Mouse (Mus musculus) spleen, postnatal 36 days (tissue): ENCODE results near the gene Gpc1.

Source experiments
- DNase-seq, 2 experiments: peaks; one replicate each; pipeline ENCODE4 v3.0.0; 2022; ENCODE audit warnings: low spot score in 2 of 2, mixed read lengths in 1 of 2

Gene Gpc1

DNA sequence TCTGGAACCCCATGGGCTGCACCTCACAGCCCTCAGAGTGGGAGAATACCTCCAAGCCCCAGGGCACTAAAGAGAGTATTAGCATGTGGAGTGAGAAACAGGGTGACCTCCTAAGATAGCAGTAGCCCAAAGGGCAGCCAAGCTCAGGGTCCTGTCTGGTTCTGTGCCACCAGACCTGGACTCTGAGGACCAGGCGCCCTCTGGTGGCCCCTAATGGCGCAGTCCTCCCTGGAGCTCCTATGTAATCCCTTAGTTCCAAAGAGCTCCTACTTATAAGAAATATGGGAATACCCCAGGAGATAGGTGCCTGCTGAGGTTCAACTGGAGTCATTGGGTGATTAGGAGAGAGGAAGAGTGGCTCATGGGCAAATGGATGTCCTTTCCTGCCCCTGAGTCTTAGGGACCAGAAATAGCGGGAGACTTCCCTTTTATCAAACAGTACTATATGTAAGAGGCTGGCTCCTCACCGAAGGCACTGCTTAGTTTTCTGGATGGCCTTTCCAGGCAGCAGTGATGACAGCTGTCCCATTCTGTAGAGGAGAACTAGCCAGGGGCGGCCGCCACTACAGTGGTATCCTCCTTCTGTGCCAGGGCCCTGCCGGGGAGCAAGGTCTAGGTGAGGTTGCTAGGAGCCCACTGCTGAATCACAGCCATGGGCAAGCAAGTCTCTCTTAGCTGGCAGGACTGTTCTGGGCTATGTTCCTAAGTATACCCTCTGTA lies 2.7 kb downstream of the Gpc1 start:
- peak in 1 of 2 experiments; percentile 26 for DNase-seq

DNA sequence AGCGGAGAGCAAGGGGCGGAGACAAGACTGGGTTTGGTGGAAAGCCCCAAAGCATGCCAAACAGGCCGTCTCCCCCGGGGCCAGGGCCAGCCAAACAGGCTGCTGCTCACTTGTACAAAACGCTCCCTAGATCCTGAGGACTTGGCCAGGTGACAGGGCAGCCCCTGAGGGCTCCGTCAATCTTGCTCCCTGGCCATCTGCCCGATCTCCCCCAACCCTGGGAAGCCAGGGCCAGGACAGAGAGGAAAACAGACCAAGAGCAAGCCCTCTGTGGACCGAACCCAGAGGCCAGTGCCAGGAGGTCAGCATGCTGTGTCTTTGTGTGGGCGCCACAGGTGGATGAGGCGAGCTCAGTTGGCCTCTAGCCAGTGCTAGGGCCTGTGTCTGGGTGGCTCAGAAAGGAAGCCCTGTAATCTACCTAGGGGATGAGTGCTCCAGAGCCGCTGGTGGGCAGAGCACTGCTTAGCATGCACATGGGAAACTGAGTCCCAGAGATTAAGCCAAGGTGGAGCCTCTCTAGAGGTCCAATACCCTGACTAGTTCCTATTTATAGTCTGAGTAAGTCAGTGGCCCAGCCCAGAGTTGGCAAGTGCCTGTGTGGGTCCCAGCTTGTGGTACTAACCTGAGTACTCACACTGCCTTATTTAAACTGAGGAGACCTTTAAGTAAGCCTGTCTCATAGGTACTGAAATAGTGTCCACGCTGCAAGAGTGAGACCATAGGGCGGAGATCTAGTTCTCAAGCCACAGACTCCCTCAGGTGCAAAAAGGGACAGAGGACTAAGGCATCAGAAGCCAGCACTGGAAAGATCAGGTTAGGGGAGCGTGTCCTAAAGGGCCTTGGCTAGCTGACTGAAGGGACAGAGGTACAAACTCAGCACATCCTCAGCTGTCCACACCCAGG lies 6.7 kb downstream of the Gpc1 start:
- no peak for DNase-seq

GRCm38 (mm10) chr1:92839211-92839610 lies 7.8 kb downstream of the Gpc1 start:
- no peak for DNase-seq

DNA sequence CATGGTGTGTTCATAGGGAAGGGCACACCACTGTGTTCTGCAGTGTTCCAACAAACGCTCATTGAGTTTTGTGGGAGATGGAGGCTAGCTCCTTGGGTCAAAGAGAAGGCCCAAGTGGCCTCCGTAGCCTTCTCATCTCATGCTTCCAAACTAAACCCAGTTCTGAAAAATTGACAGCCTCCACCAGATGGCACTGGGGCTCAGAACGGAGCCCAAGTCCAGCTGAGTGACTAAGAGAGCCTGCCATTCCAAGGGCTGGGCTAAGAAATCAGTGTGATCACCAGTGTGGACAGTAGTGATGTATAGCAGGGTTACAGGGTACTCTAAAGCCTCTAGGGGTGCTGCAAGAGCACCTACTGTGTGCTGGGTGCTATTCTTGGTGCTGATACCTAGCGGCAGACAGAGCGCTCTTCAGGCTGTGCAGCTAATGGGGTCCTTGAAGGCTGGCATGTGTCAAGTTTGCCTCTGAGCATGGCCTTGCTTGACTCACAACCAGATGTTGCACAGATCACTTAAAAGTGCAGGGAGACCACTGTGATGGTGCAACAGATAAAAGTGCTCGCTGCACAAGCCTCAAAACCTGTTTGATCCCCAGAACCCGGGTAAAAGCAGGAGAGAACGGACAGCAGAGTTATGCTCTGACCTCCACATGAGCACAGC lies 8.9 kb downstream of the Gpc1 start:
- no peak for DNase-seq

DNA sequence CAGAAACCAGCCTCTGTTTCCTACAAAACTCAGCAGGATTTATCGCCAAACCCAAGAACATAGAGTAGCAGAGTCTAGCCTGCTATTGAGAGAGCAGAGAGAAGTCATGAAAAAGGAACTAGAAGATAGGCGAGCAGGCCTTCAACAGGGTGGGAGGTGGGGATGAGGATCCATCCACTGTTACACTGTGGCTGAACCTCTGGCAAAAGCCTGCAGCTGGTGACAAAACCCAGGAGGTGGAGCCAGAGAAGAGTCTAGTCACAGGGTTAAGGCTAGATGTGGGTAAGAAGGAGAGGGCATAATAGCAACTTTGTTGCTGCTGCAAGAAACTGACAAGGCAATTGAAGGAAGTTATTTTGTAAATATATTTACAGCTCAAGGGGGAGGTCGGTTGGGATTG lies 10.0 kb downstream of the Gpc1 start:
- no peak for DNase-seq

GRCm38 (mm10) chr1:92845889-92846288 lies 14.4 kb downstream of the Gpc1 start:
- DNase-seq: no peak

DNA sequence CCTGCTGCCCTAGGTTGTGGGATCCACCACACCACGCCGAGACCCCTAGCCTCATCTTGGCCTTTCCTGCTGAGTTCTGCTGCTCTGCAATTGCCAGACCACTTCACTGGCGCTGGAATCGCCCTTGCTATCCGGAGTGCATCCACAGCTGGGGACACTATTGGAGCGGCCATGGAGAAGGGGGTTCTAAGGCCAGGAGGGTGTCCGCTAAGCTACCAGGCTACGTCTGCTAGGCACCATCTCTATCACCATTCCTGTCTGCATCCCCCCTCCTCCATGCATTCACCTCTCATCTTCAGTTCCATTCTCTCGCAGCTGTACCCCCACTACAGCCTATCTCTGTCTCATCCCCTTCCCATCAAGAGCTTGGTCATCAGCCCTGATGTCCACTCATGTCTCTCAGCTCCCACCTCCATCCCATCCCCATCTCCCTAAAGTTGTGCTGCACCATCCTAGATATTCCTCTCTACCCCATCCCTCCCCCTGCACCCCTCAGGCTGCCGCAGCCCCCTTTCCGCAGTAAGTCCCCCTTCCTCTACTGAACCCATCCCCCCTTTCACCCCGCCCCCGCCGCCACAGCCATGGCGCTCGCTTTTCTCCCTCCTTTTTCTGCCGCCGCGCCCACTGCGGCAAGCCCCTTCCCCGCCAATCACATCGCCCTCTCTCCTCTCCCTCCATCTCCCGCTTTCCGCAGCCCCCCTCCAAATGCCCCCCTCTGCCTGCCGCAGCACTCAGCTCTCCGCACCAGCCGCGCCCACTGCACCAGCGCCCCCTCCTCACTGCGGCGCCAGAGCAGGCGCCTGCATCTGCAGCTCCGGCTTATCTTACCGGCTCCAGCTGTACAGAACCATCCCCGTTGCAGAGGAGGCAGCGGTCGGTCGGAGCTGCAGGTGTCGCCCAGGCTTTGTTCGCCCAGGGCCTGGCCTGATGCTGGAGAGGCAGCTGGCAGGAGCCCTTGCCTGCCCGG lies 16.7 kb downstream of the Gpc1 start:
- no peak for DNase-seq

GRCm38 (mm10) chr1:92849491-92849890 lies 18.0 kb downstream of the Gpc1 start:
- DNase-seq: no peak

DNA sequence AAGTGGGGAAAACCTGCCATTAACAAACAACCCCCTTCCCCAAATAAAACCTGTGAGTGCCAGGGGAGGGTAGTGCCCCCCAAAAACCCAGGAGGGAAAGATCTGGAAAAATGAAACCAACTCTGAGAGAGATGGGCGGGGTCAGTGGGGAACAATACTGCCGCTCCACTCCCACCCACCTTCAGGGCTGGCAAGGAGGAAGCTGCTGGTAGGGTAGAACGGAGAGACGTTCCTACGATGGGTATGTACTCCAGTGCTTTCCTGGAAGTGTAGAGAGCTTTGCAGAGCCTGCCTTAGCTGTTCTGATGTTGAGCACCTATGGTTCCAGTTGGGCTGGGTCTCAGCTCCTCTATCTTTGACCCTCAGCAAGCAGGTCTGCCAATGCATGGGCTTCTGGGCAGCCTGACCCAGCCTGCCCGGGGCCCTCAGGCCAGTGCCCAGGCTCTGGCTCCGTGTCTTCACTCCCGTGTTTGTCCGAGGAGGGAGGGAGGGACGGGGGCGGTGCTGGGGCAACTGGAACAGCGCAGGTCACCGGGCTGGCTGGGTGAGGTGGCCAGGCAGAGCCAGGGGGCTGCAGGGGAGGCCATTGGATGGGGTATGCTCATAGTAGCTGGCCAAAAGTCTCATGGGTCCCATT lies 18.6 kb downstream of the Gpc1 start:
- no peak for DNase-seq

DNA sequence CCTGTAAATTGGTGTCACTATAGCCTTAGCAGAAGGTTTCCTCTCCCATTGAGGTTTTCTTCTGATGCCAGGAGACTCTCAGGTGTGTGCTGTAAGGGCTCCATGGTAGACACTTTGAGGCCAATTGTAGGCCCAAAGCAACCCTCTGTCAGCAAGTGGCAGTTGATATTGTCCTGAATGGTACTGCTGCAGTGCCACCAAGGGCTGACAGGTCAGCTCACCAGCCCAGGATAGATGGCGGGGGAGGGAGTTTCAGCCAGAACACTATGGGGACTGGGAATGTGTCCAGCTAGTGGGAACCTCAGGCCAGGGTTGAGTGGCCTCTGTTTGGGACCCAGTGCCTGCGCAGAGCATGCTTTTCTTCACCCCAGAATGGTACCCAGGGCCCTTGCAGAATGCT lies 21.0 kb downstream of the Gpc1 start:
- no peak for DNase-seq

GRCm38 (mm10) chr1:92861503-92861902 lies 30.1 kb downstream of the Gpc1 start:
- no peak for DNase-seq

- no peak for DNase-seq
Measured at GRCm38 (mm10) chr1:92863268-92863667, 31.8 kb downstream of the Gpc1 start.

GRCm38 (mm10) chr1:92866170-92866569 lies 34.7 kb downstream of the Gpc1 start:
- no peak for DNase-seq

DNA sequence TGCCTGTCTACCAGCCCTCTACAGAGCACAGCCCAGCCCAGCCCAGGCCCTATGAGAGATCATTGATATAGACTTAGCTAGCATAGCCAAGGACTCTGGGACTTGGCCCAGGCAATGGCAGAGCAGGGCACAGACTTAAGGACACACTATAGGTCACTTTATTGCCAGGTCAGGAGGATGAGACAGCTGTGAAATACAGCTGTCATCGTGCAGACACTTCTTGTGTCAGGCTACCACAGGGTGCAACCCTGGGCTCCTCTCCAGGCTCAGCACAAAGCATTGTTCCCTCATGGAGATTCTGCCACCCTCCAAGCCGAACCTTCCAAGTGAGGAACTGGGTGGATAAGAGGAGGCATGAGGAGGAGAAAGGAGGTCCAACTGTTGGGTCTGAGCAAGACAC lies 38.5 kb downstream of the Gpc1 start:
- DNase-seq: no peak

GRCm38 (mm10) chr1:92872666-92873065 lies 41.2 kb downstream of the Gpc1 start:
- no peak for DNase-seq

DNA sequence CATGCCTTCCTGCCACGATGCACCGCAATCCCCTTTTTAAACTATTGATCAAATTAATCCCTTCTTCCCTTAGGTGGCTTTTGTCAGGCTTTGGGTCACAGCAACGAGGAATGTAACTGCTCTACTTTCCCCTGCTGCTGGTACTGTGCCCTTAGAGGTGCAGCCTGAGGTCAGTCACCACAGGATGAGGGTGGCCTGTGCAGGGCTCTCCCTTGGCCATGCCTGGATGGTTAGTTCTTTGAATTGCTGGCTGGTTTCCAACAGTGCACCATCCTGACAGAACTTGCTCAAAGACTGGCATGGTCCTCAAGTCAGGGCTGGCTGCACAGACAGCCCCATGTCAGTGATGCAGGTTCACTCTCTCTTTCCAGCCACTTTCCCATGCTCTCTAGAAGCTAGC lies 42.6 kb downstream of the Gpc1 start:
- no peak for DNase-seq

DNA sequence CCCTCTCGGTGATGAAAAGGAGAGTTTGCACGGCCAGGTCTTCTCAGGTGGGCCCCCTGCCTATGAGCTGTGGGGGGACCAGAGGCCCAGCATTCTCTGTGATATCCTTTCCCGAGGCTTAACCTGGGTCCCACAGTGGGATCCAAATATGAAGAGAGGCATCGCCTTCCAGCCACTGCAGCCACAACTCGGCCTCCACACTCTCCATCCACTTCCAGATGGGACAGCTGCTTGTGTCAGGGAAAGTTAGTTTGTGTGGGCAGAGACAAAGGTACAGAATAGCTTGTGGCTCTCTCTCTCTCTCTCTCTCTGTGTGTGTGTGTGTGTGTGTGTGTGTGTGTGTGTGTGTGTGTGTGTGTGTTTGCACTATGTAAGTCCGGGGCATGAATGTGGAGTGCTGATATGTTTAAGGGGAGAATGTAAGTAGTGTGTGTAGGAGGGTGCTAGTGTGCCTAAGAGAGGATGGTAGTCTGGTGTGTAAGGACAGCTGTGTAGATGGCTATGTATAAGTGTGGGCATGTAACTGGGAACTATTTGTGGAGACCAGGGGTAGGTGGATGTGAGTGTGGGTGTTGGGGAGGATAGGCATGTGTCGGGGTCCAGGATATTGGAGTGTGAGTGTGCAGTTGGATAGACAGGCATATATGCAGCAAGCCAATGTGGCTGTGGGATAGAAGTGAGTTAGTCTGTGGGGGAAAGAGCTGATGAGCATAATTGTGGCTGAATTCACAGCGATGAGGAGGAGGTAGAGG lies 44.1 kb downstream of the Gpc1 start:
- DNase-seq: no peak

DNA sequence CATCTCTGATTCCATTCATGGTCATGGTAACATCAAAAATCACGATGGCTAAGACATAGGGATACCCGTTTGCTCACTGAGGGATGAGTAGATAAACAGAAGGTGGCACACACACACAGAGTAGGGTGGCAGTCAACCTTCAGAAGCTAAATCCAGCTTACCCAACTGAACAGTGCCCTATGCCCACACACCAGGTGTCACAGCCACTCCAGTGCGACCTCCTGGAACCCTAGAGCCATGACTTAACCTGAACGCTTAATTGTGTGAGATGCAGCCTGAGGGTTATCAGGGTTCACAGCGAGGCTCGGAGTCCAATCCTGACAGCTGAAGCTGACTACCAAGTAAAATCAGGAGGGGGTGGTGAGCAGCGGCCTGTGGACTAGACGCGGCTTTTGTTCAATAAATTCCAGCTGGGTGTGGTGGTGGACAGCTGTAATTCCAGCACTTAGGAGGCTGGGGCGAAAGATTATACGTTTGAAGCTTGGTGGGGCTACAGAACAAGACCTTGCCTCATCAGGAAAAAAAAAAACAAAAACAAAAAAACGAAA lies 46.1 kb downstream of the Gpc1 start:
- DNase-seq: no peak

DNA sequence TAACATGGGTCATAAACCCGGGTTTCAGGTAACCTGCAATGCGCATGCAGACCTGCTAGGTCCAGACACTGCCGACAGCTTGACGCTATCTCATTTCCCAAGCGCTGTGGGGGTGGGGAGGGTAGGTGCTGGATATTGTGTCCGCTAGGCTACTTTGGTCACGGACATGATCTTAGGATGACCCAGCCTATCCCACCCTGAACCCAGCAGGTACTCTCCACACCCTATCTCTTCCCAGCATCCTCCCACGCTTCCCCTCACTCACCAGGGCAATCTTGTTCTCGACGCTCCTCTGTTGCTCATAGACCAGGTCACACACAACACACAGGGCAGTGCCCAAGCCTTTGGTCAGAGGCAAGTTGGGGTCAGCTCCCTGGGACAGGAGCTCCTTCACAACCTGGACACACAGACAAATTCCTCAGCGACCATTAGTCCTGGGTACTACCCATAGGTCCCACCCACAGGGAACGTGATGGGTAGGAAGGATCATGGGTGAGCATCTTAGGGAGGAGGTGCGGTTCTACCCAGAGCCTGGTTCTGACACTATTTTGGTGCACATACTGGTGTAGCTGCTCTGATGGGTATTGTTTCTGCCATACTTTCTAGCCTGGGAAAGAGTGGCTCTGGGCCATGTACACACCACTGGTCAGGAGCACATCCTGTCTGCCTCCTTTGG lies 46.8 kb downstream of the Gpc1 start:
- DNase-seq: no peak
